Mouse (Mus musculus) ES-E14 (cell line): ENCODE results near the gene Sun1.

Source experiments
- CHD2 ChIP-seq: IDR thresholded peaks from 2 replicates; pipeline ENCODE4 v1.6.1; 2014; ENCODE audit warnings: mild to moderate bottlenecking, low read depth, low read length, inconsistent platforms
- HCFC1 ChIP-seq: IDR thresholded peaks from 2 replicates; pipeline ENCODE4 v1.6.1; 2012; ENCODE audit warnings: low read length, inconsistent platforms, borderline replicate concordance; ENCODE audit not compliant: insufficient read depth
- MAFK ChIP-seq: IDR thresholded peaks from 2 replicates; pipeline ENCODE4 v1.6.1; 2014; ENCODE audit warnings: mild to moderate bottlenecking, low read depth, low read length, inconsistent platforms; ENCODE audit not compliant: insufficient read depth
- ZC3H11A ChIP-seq: IDR thresholded peaks from 2 replicates; pipeline ENCODE4 v1.6.1; 2012; ENCODE audit warnings: low read depth, mild to moderate bottlenecking, inconsistent platforms, low read length, borderline replicate concordance

DNA sequence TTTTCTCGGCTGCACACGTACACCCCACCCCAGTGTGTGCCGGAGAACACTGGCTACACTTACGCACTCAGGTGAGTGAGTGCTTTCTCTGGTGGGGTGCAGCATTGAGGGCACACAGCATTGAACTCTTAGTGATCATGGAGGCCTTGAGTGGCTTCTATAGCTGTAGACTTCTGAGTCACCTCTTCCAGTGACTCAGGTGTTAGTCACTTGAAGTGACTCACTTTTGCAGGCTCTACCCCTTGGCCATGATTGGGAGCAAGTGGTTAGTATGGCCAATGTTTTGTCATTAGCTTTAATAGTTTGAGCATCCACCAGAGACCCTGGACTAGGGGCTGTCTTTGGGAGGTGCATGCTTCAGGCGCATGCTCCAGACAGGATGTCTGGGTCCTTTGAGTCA lies 14.7 kb downstream of the Sun1 start:
- TF ChIP-seq ZC3H11A = no peak
- no peak for TF ChIP-seq CHD2
- no peak for TF ChIP-seq MAFK
- no peak for TF ChIP-seq HCFC1
